Mouse (Mus musculus) CH12.LX (cell line): ENCODE results near the gene Hist1h4k. TPM values are rescaled to one million over a fixed set of nuclear protein-coding genes. Genes with fewer than 3 reads are reported as not detected.
"Not testable (repeated sequence)": the region's sequence is repeated elsewhere in the genome, so short reads cannot be mapped to it uniquely, and the experiment has no call there.

Experiments
- DNase-seq: peaks from one replicate; pipeline ENCODE4 v3.0.0-alpha.2; 2013; ENCODE audit errors: extremely low read depth
- H3K27ac ChIP-seq: 2 replicates; pipeline ENCODE4 v1.5.1; 2012; ENCODE audit warnings: low read depth, mild to moderate bottlenecking, control low read depth, moderate library complexity; ENCODE audit not compliant: insufficient read depth
- H3K27me3 ChIP-seq: replicated peaks from 2 replicates; pipeline ENCODE3; 2012; ENCODE audit warnings: inconsistent platforms
- H3K36me3 ChIP-seq, 2 experiments: replicated peaks in 1 of 2; 2 replicates each; pipeline versions ENCODE3 to v1.6.1; 2012; ENCODE audit warnings: inconsistent platforms in 1 of 2, low read length in 1 of 2, mild to moderate bottlenecking in 1 of 2, mixed read lengths in 1 of 2, moderate library complexity in 1 of 2; ENCODE audit not compliant: control insufficient read depth in 1 of 2, insufficient read depth in 1 of 2
- H3K4me1 ChIP-seq, 2 experiments: 2 replicates each; pipeline ENCODE4 v1.6.1; 2012; ENCODE audit warnings: inconsistent platforms in 1 of 2, moderate library complexity in 1 of 2; ENCODE audit not compliant: insufficient read depth in 2 of 2, control insufficient read depth in 1 of 2
- H3K4me2 ChIP-seq: 2 replicates; pipeline ENCODE4 v1.6.1; 2012; ENCODE audit warnings: low read depth, mild to moderate bottlenecking, control low read depth; ENCODE audit not compliant: poor library complexity, insufficient read depth, severe bottlenecking
- H3K4me3 ChIP-seq, 3 experiments: fragments of 150-350 bp in 1 of 3; sonication (generic) in 1 of 3; replicated peaks in 1 of 3; 2 replicates each; pipeline versions ENCODE3 to v1.5.1; 2011 to 2012; ENCODE audit warnings: low read depth in 2 of 3, low read length in 2 of 3, mild to moderate bottlenecking in 2 of 3, moderate library complexity in 2 of 3, control low read depth in 1 of 3, improper control_type of control experiment in 1 of 3, inconsistent platforms in 1 of 3, mixed read lengths in 1 of 3; ENCODE audit not compliant: poor library complexity in 1 of 3
- H3K79me2 ChIP-seq: replicated peaks from 2 replicates; pipeline ENCODE4 v1.6.1; 2012; ENCODE audit warnings: mild to moderate bottlenecking, moderate library complexity; ENCODE audit not compliant: control insufficient read depth, poor library complexity, insufficient read depth, severe bottlenecking; ENCODE audit errors: extremely low read depth
- H3K9ac ChIP-seq: 2 replicates; pipeline ENCODE4 v1.6.1; 2012; ENCODE audit warnings: low read depth, mild to moderate bottlenecking, control low read depth, moderate library complexity; ENCODE audit not compliant: insufficient read depth
- H3K9me3 ChIP-seq: replicated peaks from 2 replicates; pipeline ENCODE3; 2012; ENCODE audit warnings: low read length, inconsistent platforms, mixed read lengths
- BHLHE40 ChIP-seq: IDR thresholded peaks from 2 replicates; pipeline ENCODE4 v1.6.1; 2011; ENCODE audit warnings: mild to moderate bottlenecking, low read depth, low read length, improper control_type of control experiment
- CHD1 ChIP-seq: IDR thresholded peaks from 2 replicates; pipeline ENCODE4 v1.6.1; 2012; ENCODE audit warnings: low read depth, low read length, improper control_type of control experiment, inconsistent platforms
- CHD2 ChIP-seq: IDR thresholded peaks from 2 replicates; pipeline ENCODE4 v1.6.1; 2011; ENCODE audit warnings: low read length, improper control_type of control experiment
- E2F4 ChIP-seq: IDR thresholded peaks from 2 replicates; pipeline ENCODE4 v1.6.1; 2011; ENCODE audit warnings: low read depth, low read length, improper control_type of control experiment; ENCODE audit not compliant: insufficient replicate concordance
- ELF1 ChIP-seq: IDR thresholded peaks from 2 replicates; pipeline ENCODE4 v1.6.1; 2014; ENCODE audit warnings: low read depth, mild to moderate bottlenecking, inconsistent platforms, low read length, improper control_type of control experiment
- EP300 ChIP-seq: IDR thresholded peaks from 2 replicates; pipeline ENCODE4 v1.6.1; 2011; ENCODE audit warnings: low read length, improper control_type of control experiment
- ETS1 ChIP-seq: conservative IDR thresholded peaks from 2 replicates; pipeline ENCODE4 v1.6.1; 2012; ENCODE audit warnings: low read depth, mild to moderate bottlenecking, inconsistent platforms, low read length, improper control_type of control experiment, moderate library complexity
- HCFC1 ChIP-seq: IDR thresholded peaks from 2 replicates; pipeline ENCODE4 v1.6.1; 2012; ENCODE audit warnings: low read depth, mild to moderate bottlenecking, inconsistent platforms, low read length, improper control_type of control experiment
- IRF4 ChIP-seq: IDR thresholded peaks from 2 replicates; pipeline ENCODE4 v1.6.1; 2014; ENCODE audit warnings: low read depth, mild to moderate bottlenecking, inconsistent platforms, low read length, improper control_type of control experiment
- MAFK ChIP-seq: IDR thresholded peaks from 2 replicates; pipeline ENCODE4 v1.6.1; 2011; ENCODE audit warnings: low read length, improper control_type of control experiment; ENCODE audit not compliant: insufficient replicate concordance
- MAX ChIP-seq: IDR thresholded peaks from 2 replicates; pipeline ENCODE4 v1.6.1; 2011; ENCODE audit warnings: low read length, improper control_type of control experiment
- MAZ ChIP-seq: IDR thresholded peaks from 2 replicates; pipeline ENCODE4 v1.6.1; 2012; ENCODE audit warnings: low read depth, mild to moderate bottlenecking, inconsistent platforms, low read length, improper control_type of control experiment, moderate library complexity
- NELFE ChIP-seq: IDR thresholded peaks from 2 replicates; pipeline ENCODE4 v1.6.1; 2011; ENCODE audit warnings: low read depth, low read length, improper control_type of control experiment
- POLR2A ChIP-seq: IDR thresholded peaks from 2 replicates; pipeline ENCODE4 v1.6.1; 2011; ENCODE audit warnings: low read depth, mild to moderate bottlenecking, improper control_type of control experiment, low read length
- POLR2AphosphoS2 ChIP-seq: IDR thresholded peaks from 2 replicates; pipeline ENCODE4 v1.6.1; 2011; ENCODE audit warnings: low read depth, low read length, improper control_type of control experiment
- RCOR1 ChIP-seq: conservative IDR thresholded peaks from 2 replicates; pipeline ENCODE4 v1.6.1; 2012; ENCODE audit warnings: low read depth, mild to moderate bottlenecking, inconsistent platforms, low read length, improper control_type of control experiment
- SIN3A ChIP-seq: IDR thresholded peaks from 2 replicates; pipeline ENCODE4 v1.6.1; 2012; ENCODE audit warnings: low read length, improper control_type of control experiment, inconsistent platforms
- TBP ChIP-seq: conservative IDR thresholded peaks from 2 replicates; pipeline ENCODE4 v1.6.1; 2011; ENCODE audit warnings: low read depth, low read length, improper control_type of control experiment
- TCF12 ChIP-seq: IDR thresholded peaks from 2 replicates; pipeline ENCODE4 v1.6.1; 2014; ENCODE audit warnings: low read depth, mild to moderate bottlenecking, inconsistent platforms, low read length, improper control_type of control experiment
- UBTF ChIP-seq: IDR thresholded peaks from 2 replicates; pipeline ENCODE4 v1.6.1; 2012; ENCODE audit warnings: low read depth, mild to moderate bottlenecking, inconsistent platforms, low read length, improper control_type of control experiment, moderate library complexity
- ZMIZ1 ChIP-seq: IDR thresholded peaks from 2 replicates; pipeline ENCODE4 v1.6.1; 2012; ENCODE audit warnings: low read depth, mild to moderate bottlenecking, inconsistent platforms, low read length, improper control_type of control experiment
- dilution Hi-C: fragments of 300-500 bp; cut with MboI; formaldehyde crosslinking; loops from 2 replicates; pipeline ENCODE4 v1.14.3; 2020; ENCODE audit warnings: low sequenced_read_pairs; ENCODE audit not compliant: extremely low pct_unique_long_range_greater_than_20kb, extremely low pct_ligation_motif_present
- in situ Hi-C: fragments of 300-500 bp; cut with MboI; formaldehyde crosslinking; loops from 3 replicates; pipeline ENCODE4 v1.14.3; 2019; ENCODE audit warnings: low sequenced_read_pairs, low pct_ligation_motif_present, low pct_unique_long_range_greater_than_20kb, mixed read lengths
- polyA plus RNA-seq: library from polyadenylated mRNA; unstranded; fragments of >175 nt; gene quantifications from 2 replicates; pipeline ENCODE4 v1.2.1, GENCODE M21; 2012; ENCODE audit warnings: low read depth; ENCODE audit not compliant: insufficient read length
- total RNA-seq, 2 experiments: library from RNA; depleted of rRNA; stranded (reverse); fragments of 300-350 nt in 1 of 2; fragments of >200 nt in 1 of 2; gene quantifications; 2 replicates each; pipeline ENCODE4 v1.2.3; 2012 to 2014

Hist1h4k gene
- total and polyA plus RNA-seq, 3 experiments, result 13.2 to 4,319 (median 25.4) TPM

GRCm38 (mm10) chr13:21717397-21718357 lies 32.6 kb downstream of the Hist1h4k start, which contains the start of gene Hist1h3h:
TSS of gene Hist1h3h (plus strand) at chr13:21717659.
- in situ Hi-C loops, result loop anchor here (25.0 kb wide), 2 partner anchors 220 to 330 kb away; partner anchors contain the start of gene Zfp184
- H3K27me3 ChIP-seq, dilution Hi-C loops, H3K9me3 ChIP-seq, H3K79me2 ChIP-seq, H3K36me3 ChIP-seq: not testable (repeated sequence)
- peak within 1 kb of the TSS; percentile 35 to 59 (median 50) for H3K4me3 ChIP-seq
- H3K9ac ChIP-seq, result peak within 1 kb of the TSS; percentile 82
- TF ChIP-seq E2F4 (0 out of 2 replicates have a peak, but pooled peaks have one; percentile 74), HCFC1 (peak; percentile 45), ZMIZ1 (peak; percentile 99), ELF1 (0 out of 2 replicates have a peak, but pooled peaks have one; percentile 32), TCF12 (peak; percentile 74), NELFE (peak; percentile 98), TBP (peak; percentile 98), CHD1 (0 out of 2 replicates have a peak, but pooled peaks have one; percentile 39), POLR2AphosphoS2 (peak; percentile 99), UBTF (peak; percentile 79), POLR2A (peak; percentile 91; the same call in 1 of the 2 replicates), SIN3A (peak; percentile 35; the same call in 1 of the 2 replicates), RCOR1 (0 out of 2 replicates have a peak, but pooled peaks have one; percentile 3), CHD2 (peak; percentile 71)
- peak within 1 kb of the TSS; percentile 95 for H3K27ac ChIP-seq
- H3K4me2 ChIP-seq, result peak within 1 kb of the TSS; percentile 77
- peak; percentile 94 for DNase-seq
- peaks cover 2 to 34% of the 10 kb centered on the region in 2 experiments; a peak in 2 of 4 replicates for H3K4me1 ChIP-seq

GRCm38 (mm10) chr13:21716540-21717391 lies 33.5 kb downstream of the Hist1h4k start:
- dilution Hi-C loops, H3K36me3 ChIP-seq, H3K27me3 ChIP-seq, H3K9me3 ChIP-seq, H3K79me2 ChIP-seq: not testable (repeated sequence)
- H3K9ac ChIP-seq, result peak overlapping the region; percentile 82
- TF ChIP-seq UBTF (peak; percentile 97; the same call in 1 of the 2 replicates), BHLHE40 (peak; percentile 49), EP300 (peak; percentile 50), MAX (peak; percentile 64; the same call in 1 of the 2 replicates), MAZ (peak; percentile 47; the same call in 1 of the 2 replicates), CHD1 (peak; percentile 44; the same call in 1 of the 2 replicates), ZMIZ1 (peak; percentile 98), SIN3A (peak; percentile 74), POLR2A (peak; percentile 79), ETS1 (peak; percentile 40), MAFK (0 out of 2 replicates have a peak, but pooled peaks have one; percentile 13), RCOR1 (peak; percentile 86), NELFE (peak; percentile 85), ELF1 (0 out of 2 replicates have a peak, but pooled peaks have one; percentile 23), IRF4 (peak; percentile 89), HCFC1 (peak; percentile 39; the same call in 1 of the 2 replicates)
- H3K27ac ChIP-seq, result peak overlapping the region; percentile 95
- DNase-seq, result peak; percentile 79
- peaks cover 2 to 30% of the 10 kb centered on the region in 2 experiments; a peak in 2 of 4 replicates for H3K4me1 ChIP-seq
- in situ Hi-C loops, result loop anchor here (25.0 kb wide), 2 partner anchors 221 to 329 kb away; partner anchors contain the start of gene Zfp184
- peak overlapping the region; percentile 35 to 59 (median 50) for H3K4me3 ChIP-seq
- H3K4me2 ChIP-seq, result peak overlapping the region; percentile 33
